Mouse (Mus musculus): ENCODE measurements around the gene Chchd6.

The Chchd6 gene

GRCm38 (mm10) chr6:89535626-89536225, 59.7 kb downstream of the Chchd6 start:
- in situ Hi-C loops (cut with MboI, MseI), result no loop called here

- in situ Hi-C loops (cut with MboI, MseI), result no loop called here
These were observed 70.7 kb downstream of the Chchd6 start for GRCm38 (mm10) chr6:89524766-89525165.

GRCm38 (mm10) chr6:89510154-89510553, 85.3 kb downstream of the Chchd6 start:
- in situ Hi-C loops (cut with MboI, MseI), result no loop called here

GRCm38 (mm10) chr6:89508725-89509124, 86.7 kb downstream of the Chchd6 start:
- in situ Hi-C loops (cut with MboI, MseI), result no loop called here

- in situ Hi-C loops (cut with MboI, MseI), result no loop called here
These were observed 87.2 kb downstream of the Chchd6 start for GRCm38 (mm10) chr6:89508263-89508662.

- in situ Hi-C loops (cut with MboI, MseI), result no loop called here
These were observed 95.5 kb downstream of the Chchd6 start for GRCm38 (mm10) chr6:89499961-89500360.

- in situ Hi-C loops (cut with MboI, MseI), result no loop called here
These were observed 96.5 kb downstream of the Chchd6 start for GRCm38 (mm10) chr6:89498764-89499516.

- in situ Hi-C loops (cut with MboI, MseI), result no loop called here
These were observed 98.5 kb downstream of the Chchd6 start for GRCm38 (mm10) chr6:89496916-89497315.

GRCm38 (mm10) chr6:89492368-89492767, 103.1 kb downstream of the Chchd6 start:
- in situ Hi-C loops (cut with MboI, MseI), result no loop called here

- in situ Hi-C loops (cut with MboI, MseI), result no loop called here
These were observed 105.1 kb downstream of the Chchd6 start for GRCm38 (mm10) chr6:89490369-89490768.

GRCm38 (mm10) chr6:89489533-89489932, 105.9 kb downstream of the Chchd6 start:
- in situ Hi-C loops (cut with MboI, MseI), result no loop called here

GRCm38 (mm10) chr6:89486055-89486454, 109.4 kb downstream of the Chchd6 start:
- in situ Hi-C loops (cut with MboI, MseI), result no loop called here

- in situ Hi-C loops (cut with MboI, MseI), result no loop called here
These were observed 114.3 kb downstream of the Chchd6 start for GRCm38 (mm10) chr6:89481192-89481591.

GRCm38 (mm10) chr6:89467908-89468307, 127.5 kb downstream of the Chchd6 start:
- in situ Hi-C loops (cut with MboI, MseI), result no loop called here

GRCm38 (mm10) chr6:89467290-89467689, 128.2 kb downstream of the Chchd6 start:
- in situ Hi-C loops (cut with MboI, MseI), result no loop called here

GRCm38 (mm10) chr6:89466875-89467274, 128.6 kb downstream of the Chchd6 start:
- in situ Hi-C loops (cut with MboI, MseI), result no loop called here

GRCm38 (mm10) chr6:89466053-89466708, 129.3 kb downstream of the Chchd6 start:
- in situ Hi-C loops (cut with MboI, MseI), result no loop called here

GRCm38 (mm10) chr6:89462223-89462760, 133.2 kb downstream of the Chchd6 start:
- in situ Hi-C loops (cut with MboI, MseI), result no loop called here

GRCm38 (mm10) chr6:89461250-89462222, 133.9 kb downstream of the Chchd6 start:
- in situ Hi-C loops (cut with MboI, MseI), result no loop called here

- in situ Hi-C loops (cut with MboI, MseI), result no loop called here
These were observed 135.8 kb downstream of the Chchd6 start for GRCm38 (mm10) chr6:89459634-89460033.

GRCm38 (mm10) chr6:89457601-89458000, 137.9 kb downstream of the Chchd6 start:
- in situ Hi-C loops (cut with MboI, MseI), result no loop called here

Data from T-helper 17 cell (primary cell).